Mouse (Mus musculus): ENCODE data around the gene Car8. TPM values are rescaled to one million over a fixed set of nuclear protein-coding genes. Genes with fewer than 3 reads are reported as not detected.

Car8 gene
- total RNA-seq (2023): not detected

GRCm38 (mm10) chr4:8238560-8239305, at the start of gene Car8:
Car8 (minus strand) TSS chr4:8239041.

All from CD4-positive naive resting alpha-beta T cell, adult 76 days (primary cell).